Comparison of ENCODE assay signal across 8 mouse cellular contexts in genomic region chr10:69211560-69211959, GRCm38 (mm10). TPM values are rescaled to one million over a fixed set of nuclear protein-coding genes. Genes with fewer than 3 reads are reported as not detected.
DNase-seq lines count a peak whose midpoint lies in the region; ATAC-seq lines count a peak whose summit lies in the region.

No protein-coding gene starts in this region.

- H3K4me1 ChIP-seq in intestine, embryonic 15.5 days (replicated peaks), result peaks cover 16% of the 10 kb centered on the region

- H3K27me3 ChIP-seq in intestine, embryonic 15.5 days (replicated peaks), result no peaks in the 10 kb centered on the region

- H3K9me3 ChIP-seq in intestine, embryonic 15.5 days, result no peaks in the 10 kb centered on the region

- peak overlapping the region; percentile 83 for H3K4me3 ChIP-seq in intestine, embryonic 15.5 days (replicated peaks)

- WGBS in intestine, embryonic 15.5 days, result 35% methylated on average over 8 of the region's 8 CpGs

- ATAC-seq in intestine, embryonic 15.5 days, result no peak

- DNase-seq in urinary bladder, postnatal 4 days (ENCODE audit: low spot score in 2 of 2), result peak; percentile 40 to 44
- DNase-seq in urinary bladder, adult 2 months (ENCODE audit: low spot score), result no peak
- DNase-seq in gastrocnemius, postnatal 10 days, result peak; percentile 31
- peak; percentile 37 to 39 for DNase-seq in lung, postnatal 4 days
- DNase-seq in testis, postnatal 10 days (ENCODE audit: low spot score), result peak; percentile 74
- DNase-seq in thymus, postnatal 4 days, result no peak
- no peak for DNase-seq in retina, postnatal 1 day

- no peaks in the 10 kb centered on the region; the same call in 1 of the 2 replicates for H3K36me3 ChIP-seq in intestine, embryonic 15.5 days

- H3K9ac ChIP-seq in intestine, embryonic 15.5 days, result peak overlapping the region; percentile 94

- H3K4me2 ChIP-seq in intestine, embryonic 15.5 days (replicated peaks), result peak overlapping the region; percentile 85

- H3K27ac ChIP-seq in intestine, embryonic 15.5 days, result peak overlapping the region; percentile 99

RNA-seq across cellular contexts. Expression of gene A930033H14Rik, which starts 1.3 kb away (rescaled TPM):
- 2.5 TPM in 2 replicates for polyA plus RNA-seq in urinary bladder, adult 2 months (2012; rRNA removed)
- total RNA-seq in gastrocnemius, postnatal 10 days (2021), result 1 to 10 TPM; 3.3 to 6.2 TPM
- polyA plus RNA-seq in intestine, embryonic 15.5 days (2015; fragmentation: Nextera tagmentation; extraction: Ambion mirVana), result 1.8 TPM in 2 replicates

Comparison
In these comparisons a context has a peak if more than half of its experiments do, and no peak if none do; other contexts are left out.
1. DNase-seq: peak in urinary bladder, postnatal 4 days (2 of 2), gastrocnemius, postnatal 10 days (single experiment), lung, postnatal 4 days (2 of 2) and testis, postnatal 10 days (single experiment); none in urinary bladder, adult 2 months (single experiment), thymus, postnatal 4 days (single experiment) and retina, postnatal 1 day (single experiment).